In the genomic region with DNA sequence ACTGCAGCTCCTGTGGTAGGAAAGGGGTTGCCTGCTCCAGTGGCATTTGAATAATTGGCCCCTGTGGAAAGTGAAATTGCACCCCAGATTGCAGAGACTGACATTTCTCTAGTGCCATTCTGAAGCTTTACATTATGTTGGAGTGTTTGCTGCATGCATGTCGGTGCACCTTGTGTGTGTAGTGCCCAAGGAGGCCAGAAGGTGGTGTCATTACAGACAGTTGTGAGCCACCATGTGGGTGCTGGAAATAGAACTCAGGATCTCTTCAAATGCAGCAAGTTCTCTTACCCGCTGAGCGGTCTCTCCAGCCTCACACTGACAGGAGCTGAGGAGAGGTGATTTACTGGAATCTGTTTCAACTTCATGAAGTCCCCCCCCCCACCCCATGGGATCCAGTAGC, we compare ENCODE assay signal across 18 mouse cellular contexts.
"Had no signal": no experiment of that assay in that cellular context is flagged by ENCODE, and none has a peak within 500 bp of the region (broad histone marks: within the 10 kb centered on the region; RNA-seq: fewer than 3 reads in every experiment).

No protein-coding gene starts in this region.

- H3K9me3 ChIP-seq: limb, embryonic 12.5 days; limb, embryonic 15.5 days; midbrain, embryonic 13.5 days; neural tube, embryonic 12.5 days; neural tube, embryonic 15.5 days had no signal

- ATAC-seq: midbrain, embryonic 13.5 days had no signal

- H3K27ac ChIP-seq: kidney, postnatal 0 days; limb, embryonic 12.5 days; limb, embryonic 15.5 days; liver, embryonic 14.5 days; midbrain, embryonic 13.5 days; neural tube, embryonic 12.5 days; neural tube, embryonic 15.5 days; stomach, postnatal 0 days had no signal

- H3K9ac ChIP-seq: limb, embryonic 12.5 days; limb, embryonic 15.5 days; liver, embryonic 14.5 days; liver, postnatal 0 days; lung, embryonic 14.5 days; midbrain, embryonic 13.5 days; neural tube, embryonic 12.5 days; neural tube, embryonic 15.5 days had no signal

- DNase-seq: left cerebral cortex, postnatal 4 days; liver, postnatal 0 days; right cerebral cortex, adult 18-20 months; right cerebral cortex, postnatal 14 days; right cerebral cortex, postnatal 4 days; thymus, adult 2 months; thymus, postnatal 14 days; thymus, postnatal 4 days had no signal

- H3K4me3 ChIP-seq: limb, embryonic 12.5 days; limb, embryonic 15.5 days; midbrain, embryonic 13.5 days; neural tube, embryonic 12.5 days; neural tube, embryonic 15.5 days had no signal

- H3K36me3 ChIP-seq: limb, embryonic 12.5 days; limb, embryonic 15.5 days; midbrain, embryonic 13.5 days; neural tube, embryonic 12.5 days; neural tube, embryonic 15.5 days had no signal

- H3K4me2 ChIP-seq: limb, embryonic 12.5 days; limb, embryonic 15.5 days; liver, embryonic 11.5 days; lung, embryonic 14.5 days; midbrain, embryonic 13.5 days; neural tube, embryonic 12.5 days; neural tube, embryonic 15.5 days had no signal

- H3K27me3 ChIP-seq: limb, embryonic 12.5 days; limb, embryonic 15.5 days; midbrain, embryonic 13.5 days; neural tube, embryonic 12.5 days had no signal
